Mouse (Mus musculus): ENCODE measurements around the gene Cds2.

Cds2 gene

DNA sequence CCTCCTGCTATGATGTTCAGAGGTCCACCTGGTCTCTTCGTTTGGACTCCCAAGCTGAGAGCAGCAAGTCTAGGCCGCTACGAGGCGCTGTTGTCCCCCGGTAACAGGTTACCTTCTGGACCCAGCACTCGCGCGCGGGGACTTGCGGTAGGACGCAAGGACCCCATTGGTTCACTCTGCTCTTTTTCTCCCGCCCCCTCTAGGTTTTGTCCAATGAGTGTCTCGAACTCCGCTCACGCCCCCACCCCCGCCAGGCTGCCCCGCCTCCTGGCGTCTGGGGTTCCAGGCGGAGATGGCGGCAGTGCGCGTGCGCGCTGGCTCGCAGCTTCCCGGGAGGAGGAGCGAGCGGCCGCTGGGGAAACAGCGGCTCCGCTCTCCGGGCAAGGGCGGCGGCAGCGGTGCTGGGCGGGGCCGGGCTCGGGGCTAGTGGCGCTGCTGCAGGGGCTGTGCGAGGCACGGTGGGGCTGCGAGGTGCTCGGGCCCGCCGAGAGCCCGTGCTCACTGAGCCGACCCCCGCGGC, at the start of gene Cds2:
Gene Cds2, plus strand, starts transcription at position 270 of the 520 bp plus-strand sequence.
- in situ Hi-C loops (cut with MseI, MboI): no loop called here

DNA sequence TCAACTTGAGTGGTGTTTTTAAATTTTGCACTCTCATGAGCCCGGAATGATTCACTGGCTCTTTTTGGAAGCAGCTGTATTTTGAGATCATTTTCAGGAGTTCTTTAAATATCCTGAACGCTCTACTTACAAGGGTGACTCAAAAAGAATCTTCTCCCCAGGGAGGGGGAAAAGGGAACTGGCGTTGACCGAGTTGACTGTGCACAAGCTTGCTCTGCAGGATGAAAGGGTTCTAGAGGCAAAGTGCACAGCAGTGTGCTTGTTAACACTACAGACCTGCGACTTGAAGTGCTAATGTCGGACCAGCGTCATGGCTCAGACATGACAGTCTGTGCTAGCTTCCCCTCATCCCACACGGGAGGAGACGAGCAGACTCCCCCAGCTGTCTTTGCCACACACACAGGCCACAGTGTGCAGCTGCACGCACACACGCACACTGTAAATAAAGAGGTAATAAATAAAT, 41.3 kb upstream of the Cds2 start:
- in situ Hi-C loops (cut with MseI, MboI): no loop called here

DNA sequence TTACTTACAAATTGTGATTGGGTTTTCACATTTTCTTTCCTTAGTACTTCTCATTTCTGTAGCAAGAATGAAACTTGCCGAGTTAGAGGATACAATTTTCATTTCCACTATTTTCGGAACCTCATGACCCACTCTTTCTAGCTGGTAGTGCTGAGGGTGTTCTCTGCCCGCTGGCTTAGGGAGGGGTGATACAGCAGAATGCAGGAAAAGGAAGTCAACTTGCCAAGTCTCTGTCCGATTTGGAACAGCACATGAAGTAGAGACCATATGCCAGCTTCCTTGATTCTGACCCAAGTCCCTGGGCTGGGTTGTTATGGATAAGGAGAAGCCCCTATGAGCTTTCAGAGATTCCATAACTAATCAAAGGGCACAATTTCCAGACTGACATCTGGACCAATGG, 38.6 kb upstream of the Cds2 start:
- in situ Hi-C loops (cut with MseI, MboI): no loop called here

- in situ Hi-C loops (cut with MseI, MboI): loop anchor here (10.0 to 25.0 kb wide), 2 partner anchors 245 to 248 kb away; no protein-coding TSS in a partner anchor
Observed at GRCm38 (mm10) chr2:132232413-132232945, 30.5 kb upstream of the Cds2 start.

GRCm38 (mm10) chr2:132233985-132234765, 28.8 kb upstream of the Cds2 start:
- in situ Hi-C loops (cut with MseI, MboI): loop anchor here (10.0 to 25.0 kb wide), 2 partner anchors 247 to 249 kb away; no protein-coding TSS in a partner anchor

- in situ Hi-C loops (cut with MseI, MboI): loop anchor here (5.0 to 25.0 kb wide), 3 partner anchors 93 to 250 kb away; no protein-coding TSS in a partner anchor
Observed at GRCm38 (mm10) chr2:132235291-132235690, 27.7 kb upstream of the Cds2 start.

- in situ Hi-C loops (cut with MseI, MboI): loop anchor here (5.0 to 25.0 kb wide), 3 partner anchors 94 to 251 kb away; no protein-coding TSS in a partner anchor
Observed at GRCm38 (mm10) chr2:132235975-132236374, 27.0 kb upstream of the Cds2 start.

DNA sequence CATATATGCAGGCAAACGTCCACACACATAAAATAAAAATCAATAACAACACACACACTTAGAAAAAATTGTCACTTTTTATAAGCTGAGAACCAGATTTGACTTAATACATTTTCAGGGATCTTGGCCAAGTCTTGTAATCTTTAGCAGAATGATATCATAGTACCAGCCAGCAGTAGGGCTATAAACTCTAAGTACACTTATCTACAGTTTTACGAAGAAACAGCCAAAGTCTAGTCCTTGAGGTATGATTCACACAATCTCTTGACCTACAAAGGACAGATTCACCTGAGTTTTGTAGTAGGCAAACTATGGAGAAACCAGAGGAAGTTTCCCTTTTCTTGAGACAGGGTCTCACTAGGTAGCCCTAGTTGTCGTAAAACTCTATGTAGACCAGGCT, 23.5 kb upstream of the Cds2 start:
- in situ Hi-C loops (cut with MseI, MboI): loop anchor here (5.0 to 25.0 kb wide), 3 partner anchors 97 to 255 kb away; no protein-coding TSS in a partner anchor

GRCm38 (mm10) chr2:132240457-132240856, 22.5 kb upstream of the Cds2 start:
- in situ Hi-C loops (cut with MseI, MboI): loop anchor here (5.0 to 25.0 kb wide), 2 partner anchors 98 to 253 kb away; no protein-coding TSS in a partner anchor

DNA sequence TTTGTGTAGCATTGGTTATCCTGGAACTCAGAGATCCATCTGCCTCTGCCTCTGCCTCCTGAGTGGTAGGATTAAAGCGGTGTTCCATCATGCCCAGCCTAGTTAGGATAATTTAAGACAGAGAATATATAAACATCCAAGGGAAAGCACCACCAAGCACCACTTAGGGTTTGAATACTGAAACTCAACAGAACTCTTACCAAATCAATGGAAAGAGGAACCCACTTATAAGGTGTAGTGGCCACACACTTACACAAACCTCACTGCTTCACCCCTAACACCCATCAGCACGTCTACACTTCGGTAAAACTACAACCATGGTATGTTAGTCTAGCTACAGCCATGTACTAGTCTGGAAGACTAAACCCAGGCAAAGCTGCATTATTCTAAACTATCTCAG, 19.6 kb upstream of the Cds2 start:
- in situ Hi-C loops (cut with MseI, MboI): loop anchor here (5.0 to 25.0 kb wide), 2 partner anchors 101 to 256 kb away; no protein-coding TSS in a partner anchor

GRCm38 (mm10) chr2:132247539-132248313, 15.2 kb upstream of the Cds2 start, which contains the start of gene Tmem230:
Tmem230 (minus strand) TSS chr2:132247807.
- in situ Hi-C loops (cut with MseI, MboI): loop anchor here in 1 of 2 experiments (25.0 kb wide), 1 partner anchor 260 kb away; no protein-coding TSS in a partner anchor

- in situ Hi-C loops (cut with MseI, MboI): no loop called here
Observed at GRCm38 (mm10) chr2:132251911-132252310, 11.0 kb upstream of the Cds2 start.

DNA sequence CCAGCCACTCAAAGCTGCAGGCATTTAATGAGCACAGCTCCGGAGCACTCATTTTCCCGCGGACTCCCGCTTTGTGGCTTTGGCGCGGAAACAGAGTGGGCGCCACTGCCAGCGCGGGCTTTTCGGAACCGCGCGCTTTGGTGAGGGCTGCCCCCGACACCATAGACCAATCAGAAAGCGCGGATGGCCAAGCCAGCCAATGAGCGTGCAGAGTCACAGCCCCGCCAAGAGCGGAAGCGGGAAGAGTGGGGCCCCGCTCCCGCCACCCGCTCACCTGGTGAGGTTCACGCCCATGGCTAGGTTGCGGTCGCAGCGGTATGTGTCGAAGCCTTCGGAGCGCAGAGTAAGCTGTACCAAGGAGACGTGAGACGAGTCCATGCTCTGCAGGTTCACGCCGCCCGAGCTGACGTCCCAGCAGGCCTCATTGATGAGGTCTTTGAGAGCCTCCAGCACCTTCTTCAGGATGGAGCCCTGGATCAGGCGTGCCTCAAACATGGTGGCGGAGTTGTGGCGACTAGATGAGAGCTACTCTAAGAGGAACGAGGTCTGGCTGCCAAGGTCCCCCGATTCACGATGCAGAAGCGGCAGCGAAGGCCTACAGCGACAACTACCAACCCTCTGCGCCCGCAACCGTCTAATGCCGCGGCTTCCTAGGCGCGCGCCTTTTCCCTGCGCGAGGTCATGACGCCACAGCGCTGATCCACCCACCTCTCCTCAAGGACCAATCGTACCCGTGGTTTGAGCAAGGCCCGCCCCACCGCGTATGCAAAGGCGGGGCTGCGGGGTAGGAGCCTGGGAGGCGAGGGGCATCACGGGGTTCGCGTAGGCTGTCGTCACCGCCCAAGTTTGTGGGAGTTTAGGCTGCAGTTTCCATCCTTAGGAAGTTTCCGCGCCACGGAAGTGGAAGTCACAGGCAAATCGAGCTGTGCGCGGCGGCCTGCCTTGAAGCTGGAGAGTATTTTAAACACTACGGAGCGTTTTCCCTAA, 10.1 kb upstream of the Cds2 start, which contains the start of gene Pcna:
Gene Pcna, minus strand, starts transcription at position 773 of the 987 bp plus-strand sequence.
- in situ Hi-C loops (cut with MseI, MboI): no loop called here

DNA sequence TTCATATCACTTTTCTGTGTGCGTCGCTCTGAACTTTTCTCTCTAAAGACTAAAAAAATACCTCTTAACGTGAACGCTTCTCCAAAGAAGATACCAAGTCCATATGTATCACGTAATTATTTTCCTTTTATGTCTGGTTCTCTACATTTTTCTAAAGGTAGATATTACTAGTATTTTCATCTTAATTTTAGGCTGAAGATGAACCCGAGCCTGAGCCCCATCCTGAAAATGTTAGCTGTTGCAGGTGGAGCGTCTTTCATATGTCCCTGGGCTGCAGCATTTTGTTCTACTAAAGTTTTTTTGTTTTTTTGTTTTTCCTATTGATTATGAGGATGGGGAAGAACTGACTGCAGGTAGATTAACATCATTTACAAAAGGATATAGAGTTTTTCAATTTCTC, 9.3 kb upstream of the Cds2 start:
- in situ Hi-C loops (cut with MseI, MboI): no loop called here

GRCm38 (mm10) chr2:132257350-132258068, 5.4 kb upstream of the Cds2 start:
- in situ Hi-C loops (cut with MseI, MboI): no loop called here

DNA sequence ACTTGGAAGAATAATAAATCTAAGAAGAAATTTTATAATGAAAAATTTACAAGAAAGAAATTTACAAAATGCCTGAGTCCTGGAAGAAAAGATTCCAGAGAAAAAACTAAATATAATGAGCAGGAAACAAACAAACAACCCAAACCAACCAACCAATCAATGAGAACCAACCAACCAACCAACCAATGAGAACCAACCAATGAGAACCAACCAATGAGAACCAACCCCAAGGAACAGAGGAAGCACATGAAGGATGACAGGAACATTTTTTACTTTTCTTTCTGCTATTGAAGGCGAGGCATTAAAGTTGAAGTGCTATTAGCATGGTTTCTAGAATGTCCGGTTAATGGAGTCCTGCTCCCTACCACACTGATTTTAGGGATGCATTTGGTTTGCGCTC, 2.3 kb upstream of the Cds2 start:
- in situ Hi-C loops (cut with MseI, MboI): no loop called here

- in situ Hi-C loops (cut with MseI, MboI): no loop called here
Observed at GRCm38 (mm10) chr2:132262175-132262574, 773 bp upstream of the Cds2 start.

- in situ Hi-C loops (cut with MseI, MboI): no loop called here
Observed at GRCm38 (mm10) chr2:132263421-132264265, 695 bp downstream of the Cds2 start.

Data from mouse trophoblast stem cell (cell line).